Mouse (Mus musculus) midbrain, embryonic 11.5 days (tissue): ENCODE measurements around the gene Rdx. TPM values are rescaled to one million over a fixed set of nuclear protein-coding genes. Genes with fewer than 3 reads are reported as not detected.

Experiments
- ATAC-seq: fragments of 200-750 bp; cut with Nextera tagmentation; 2 replicates; pipeline ENCODE4 v1.8.0; 2017; ENCODE audit warnings: moderate TSS enrichment, moderate library complexity; ENCODE audit not compliant: low FRiP score
- DNase-seq: peaks from one replicate; pipeline ENCODE4 v3.0.0; 2015; ENCODE audit warnings: low spot score; ENCODE audit errors: missing footprints
- H3K27ac ChIP-seq: fragments of 300-500 bp; sonication (generic); 2 replicates; pipeline ENCODE4 v1.5.1; 2014; ENCODE audit warnings: low read depth, low read length
- H3K27me3 ChIP-seq: fragments of 300-500 bp; sonication (generic); 2 replicates; pipeline ENCODE4 v1.6.1; 2014; ENCODE audit warnings: mild to moderate bottlenecking, low read length, moderate library complexity, mixed read lengths; ENCODE audit not compliant: control insufficient read depth, insufficient read depth
- H3K36me3 ChIP-seq: fragments of 300-500 bp; sonication (generic); 2 replicates; pipeline ENCODE4 v1.6.1; 2014; ENCODE audit warnings: mild to moderate bottlenecking, low read length, moderate library complexity, mixed read lengths; ENCODE audit not compliant: control insufficient read depth, insufficient read depth
- H3K4me1 ChIP-seq: fragments of 300-500 bp; sonication (generic); 2 replicates; pipeline ENCODE4 v1.6.1; 2014; ENCODE audit warnings: low read length; ENCODE audit not compliant: control insufficient read depth, insufficient read depth
- H3K4me2 ChIP-seq: fragments of 300-500 bp; sonication (generic); 2 replicates; pipeline ENCODE4 v1.6.1; 2014; ENCODE audit warnings: mild to moderate bottlenecking, moderate library complexity
- H3K4me3 ChIP-seq: fragments of 300-500 bp; sonication (generic); 2 replicates; pipeline ENCODE4 v1.5.1; 2014; ENCODE audit warnings: low read depth, low read length
- H3K9ac ChIP-seq: fragments of 300-500 bp; sonication (generic); 2 replicates; pipeline ENCODE4 v1.6.1; 2014; ENCODE audit warnings: low read length
- H3K9me3 ChIP-seq: fragments of 300-500 bp; sonication (generic); 2 replicates; pipeline ENCODE4 v1.6.1; 2016; ENCODE audit warnings: low read length; ENCODE audit not compliant: control insufficient read depth
- WGBS: fragments of 180-500 bp; shearing (Covaris S2); extraction: QIAGEN DNeasy Blood & Tissue Kit; methylation state at CpG from one replicate; pipeline ENCODE4 v1.1.7; 2014; 5-methylcytosine and 5-hydroxymethylcytosine counted together
- microRNA-seq: library from miRNA; unstranded; fragments of <30 nt; microRNA quantifications from one replicate; pipeline ENCODE4, GENCODE M21; 2017
- polyA plus RNA-seq: library from polyadenylated mRNA; unstranded; fragments of >200 nt; fragmentation: Nextera tagmentation; extraction: Ambion mirVana; gene quantifications from 2 replicates; pipeline ENCODE4 v1.2.1, GENCODE M21; 2014

Gene Rdx
- polyA plus RNA-seq, 1 experiment from 2014 or later, result 218 TPM

DNA sequence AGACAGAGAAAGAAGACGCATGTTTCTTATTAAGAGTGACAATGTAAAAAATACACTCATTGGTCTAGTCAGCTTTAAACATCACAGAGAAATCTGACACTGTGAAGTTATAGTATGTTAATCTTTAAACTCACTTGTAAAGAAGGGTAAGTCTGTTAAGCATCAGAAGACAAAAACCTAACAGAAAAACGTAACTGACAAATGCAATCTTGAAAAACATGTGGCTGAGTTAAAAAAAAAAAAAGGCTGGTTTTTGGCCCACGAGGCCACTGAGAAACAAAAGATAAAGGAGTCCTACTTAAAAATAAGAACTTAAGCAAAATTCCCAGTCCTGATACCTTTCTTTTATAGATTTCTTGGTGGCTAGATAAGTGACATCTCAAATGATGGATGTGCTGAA is 63.8 kb downstream of the Rdx start:
- WGBS, result 87% methylated on average over 3 of the region's 3 CpGs
- H3K36me3 ChIP-seq, result peaks cover 7% of the 10 kb centered on the region

DNA sequence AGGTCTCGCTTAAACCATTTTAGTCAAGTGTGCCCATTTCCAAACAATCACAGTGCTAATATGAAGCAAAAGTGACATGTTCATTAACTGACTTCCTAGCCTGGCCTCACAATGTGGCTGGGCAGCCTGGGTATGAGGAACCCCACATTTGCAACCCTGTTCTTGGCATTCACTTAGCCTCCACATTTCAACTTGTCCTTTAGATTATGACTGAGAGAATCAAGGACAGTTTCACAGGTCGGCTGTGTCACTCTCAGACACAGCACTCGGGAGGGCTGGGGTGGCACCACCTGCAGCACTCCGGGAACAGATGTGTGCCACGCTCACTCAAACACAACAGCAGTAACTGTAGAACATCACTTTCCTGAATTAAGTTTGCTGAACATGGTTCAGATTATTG is 66.1 kb downstream of the Rdx start:
- WGBS, result 87% methylated on average over 5 of the region's 5 CpGs

More for the DNA sequence above, 63.8 kb downstream of the Rdx start:
- no peak overlapping the region for H3K27ac ChIP-seq
- H3K27me3 ChIP-seq, result no peaks in the 10 kb centered on the region
- ATAC-seq, result no peak
- no peak overlapping the region for H3K4me3 ChIP-seq
- no peak overlapping the region for H3K4me2 ChIP-seq
- no peak overlapping the region for H3K9ac ChIP-seq
- H3K4me1 ChIP-seq, result no peaks in the 10 kb centered on the region
- DNase-seq, result no peak
- no peaks in the 10 kb centered on the region for H3K9me3 ChIP-seq

DNA sequence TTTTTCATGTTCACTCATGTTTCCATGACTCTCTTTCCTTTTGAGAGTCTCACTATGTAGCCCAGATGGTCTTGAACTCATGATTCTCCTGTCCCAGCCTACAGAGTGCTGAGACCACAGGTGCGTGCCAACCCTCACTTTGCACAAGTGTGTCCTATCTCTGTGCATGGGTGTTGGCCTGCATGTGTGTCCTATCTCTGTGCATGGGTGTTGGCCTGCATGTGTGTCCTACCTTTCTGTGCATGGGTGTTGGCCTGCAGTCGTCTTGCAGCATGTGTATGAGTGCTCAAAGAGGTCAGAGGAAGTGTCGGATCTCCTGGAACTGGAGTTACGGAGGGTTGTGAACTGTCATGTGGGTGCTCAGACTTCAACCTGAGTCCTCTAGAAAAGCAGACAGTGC is 72.2 kb downstream of the Rdx start:
- H3K4me1 ChIP-seq, result no peaks in the 10 kb centered on the region
- no peak for DNase-seq
- H3K36me3 ChIP-seq, result peaks cover 19% of the 10 kb centered on the region
- H3K4me3 ChIP-seq, result no peak overlapping the region
- H3K27ac ChIP-seq, result no peak overlapping the region
- 95% methylated on average over 4 of the region's 4 CpGs for WGBS
- H3K9ac ChIP-seq, result no peak overlapping the region
- no peaks in the 10 kb centered on the region for H3K27me3 ChIP-seq
- no peaks in the 10 kb centered on the region for H3K9me3 ChIP-seq
- no peak for ATAC-seq
- H3K4me2 ChIP-seq, result no peak overlapping the region

More for the DNA sequence above, 66.1 kb downstream of the Rdx start:
- no peaks in the 10 kb centered on the region for H3K4me1 ChIP-seq
- no peak for DNase-seq
- no peak overlapping the region for H3K4me3 ChIP-seq
- H3K27me3 ChIP-seq, result no peaks in the 10 kb centered on the region
- H3K9ac ChIP-seq, result no peak overlapping the region
- H3K4me2 ChIP-seq, result no peak overlapping the region
- H3K9me3 ChIP-seq, result no peaks in the 10 kb centered on the region
- no peak for ATAC-seq
- peaks cover 16% of the 10 kb centered on the region for H3K36me3 ChIP-seq
- no peak overlapping the region for H3K27ac ChIP-seq

DNA sequence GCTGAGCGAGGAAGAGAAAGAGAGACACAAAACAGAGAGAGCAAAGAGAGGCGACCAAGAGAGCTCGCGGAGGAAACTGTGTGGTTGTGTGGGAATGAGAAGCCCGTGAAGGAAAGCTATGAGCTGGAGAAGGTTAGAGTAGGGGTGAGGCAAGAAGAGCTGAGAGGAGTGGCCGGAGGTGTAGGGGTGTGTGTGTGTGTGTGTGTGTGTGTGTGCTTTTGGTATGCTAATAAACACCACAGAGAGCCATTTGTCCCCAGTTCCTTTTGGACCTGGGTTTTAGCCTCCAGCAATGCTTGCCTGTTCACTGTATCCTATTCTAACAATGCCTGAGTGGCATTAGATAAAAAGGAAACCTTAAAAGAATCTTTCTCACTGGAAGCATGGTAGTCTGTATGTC is 78.3 kb downstream of the Rdx start:
- H3K9ac ChIP-seq, result no peak overlapping the region
- H3K4me1 ChIP-seq, result no peaks in the 10 kb centered on the region
- ATAC-seq, result no peak
- no peak overlapping the region for H3K27ac ChIP-seq
- no peak overlapping the region for H3K4me3 ChIP-seq
- H3K27me3 ChIP-seq, result no peaks in the 10 kb centered on the region
- H3K4me2 ChIP-seq, result no peak overlapping the region
- no peaks in the 10 kb centered on the region for H3K9me3 ChIP-seq
- no peak for DNase-seq
- whole genome bisulfite sequencing, result 96% methylated on average over 6 of the region's 6 CpGs
- H3K36me3 ChIP-seq, result peaks cover 8% of the 10 kb centered on the region; the same call in 1 of the 2 replicates

DNA sequence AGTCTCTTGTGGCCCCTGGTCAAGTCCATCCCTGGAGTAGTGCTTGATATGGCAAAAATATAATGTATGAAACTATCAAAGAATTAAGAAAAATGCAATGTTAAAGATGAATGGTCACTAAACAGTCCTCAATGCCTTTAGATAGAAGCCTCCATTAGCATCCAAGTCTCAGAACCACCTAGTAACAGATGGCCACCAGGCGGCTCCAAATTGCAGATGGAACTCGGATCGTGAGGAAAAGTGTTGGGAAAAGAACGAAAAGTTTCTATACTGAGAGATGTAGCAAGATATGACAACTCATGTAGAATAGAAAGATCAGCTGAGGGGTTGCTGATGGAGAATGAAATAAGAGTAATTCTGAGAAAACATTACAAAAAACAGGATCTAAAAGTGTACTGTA is 83.4 kb downstream of the Rdx start:
- no peak overlapping the region for H3K4me3 ChIP-seq
- no peaks in the 10 kb centered on the region for H3K9me3 ChIP-seq
- H3K4me1 ChIP-seq, result no peaks in the 10 kb centered on the region
- ATAC-seq (no peak), DNase-seq (no peak)
- 86% methylated on average over 4 of the region's 4 CpGs for WGBS
- H3K36me3 ChIP-seq, result peaks cover 4% of the 10 kb centered on the region; the same call in 1 of the 2 replicates
- no peak overlapping the region for H3K4me2 ChIP-seq
- H3K27me3 ChIP-seq, result no peaks in the 10 kb centered on the region
- H3K27ac ChIP-seq, result no peak overlapping the region
- no peak overlapping the region for H3K9ac ChIP-seq

DNA sequence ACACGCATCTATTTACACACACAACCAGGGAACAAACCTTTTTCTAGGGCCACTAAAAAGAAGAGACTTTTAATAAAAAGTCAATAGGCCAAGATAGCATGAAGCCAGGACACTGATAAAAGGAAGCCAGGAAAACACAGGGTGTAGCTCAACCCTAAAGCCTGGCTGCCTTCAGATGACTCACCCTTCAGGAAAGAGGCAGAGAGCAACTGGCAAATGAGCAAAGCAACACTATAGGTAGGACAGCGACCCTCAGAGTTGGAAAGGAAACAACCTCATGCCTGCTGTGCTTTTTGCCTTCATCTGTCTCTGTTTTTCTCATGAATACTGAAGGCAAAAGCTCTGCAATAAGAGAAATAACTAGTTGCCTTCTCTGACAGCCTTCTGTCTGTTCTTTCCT is 85.8 kb downstream of the Rdx start:
- H3K4me1 ChIP-seq, result no peaks in the 10 kb centered on the region
- no peak overlapping the region for H3K4me3 ChIP-seq
- no peak overlapping the region for H3K4me2 ChIP-seq
- no peak for DNase-seq
- ATAC-seq, result no peak
- H3K27ac ChIP-seq, result no peak overlapping the region
- H3K36me3 ChIP-seq, result peaks cover 5% of the 10 kb centered on the region; the same call in 1 of the 2 replicates
- no peaks in the 10 kb centered on the region for H3K27me3 ChIP-seq
- H3K9me3 ChIP-seq, result no peaks in the 10 kb centered on the region
- H3K9ac ChIP-seq, result no peak overlapping the region
- 80% methylated on average over 2 of the region's 2 CpGs for WGBS

Small RNA genes lying within 50 kb of the gene (microRNA-seq; reads per million reads assigned to microRNA genes)
- gene Gm27686, result not detected
- gene Mir6244, result not detected

Other genes with a start within 250 kb of the Rdx start
- 46.7 and 51.6 TPM in 2 replicates for gene Fdx1, start 83.6 kb upstream of the Rdx start, polyA plus RNA-seq
- gene Zc3h12c, start 121.4 kb downstream of the Rdx start, polyA plus RNA-seq, result 17.2 and 17.8 TPM in 2 replicates